Comparison of ENCODE assay signal across 9 mouse cellular contexts in the genomic region with DNA sequence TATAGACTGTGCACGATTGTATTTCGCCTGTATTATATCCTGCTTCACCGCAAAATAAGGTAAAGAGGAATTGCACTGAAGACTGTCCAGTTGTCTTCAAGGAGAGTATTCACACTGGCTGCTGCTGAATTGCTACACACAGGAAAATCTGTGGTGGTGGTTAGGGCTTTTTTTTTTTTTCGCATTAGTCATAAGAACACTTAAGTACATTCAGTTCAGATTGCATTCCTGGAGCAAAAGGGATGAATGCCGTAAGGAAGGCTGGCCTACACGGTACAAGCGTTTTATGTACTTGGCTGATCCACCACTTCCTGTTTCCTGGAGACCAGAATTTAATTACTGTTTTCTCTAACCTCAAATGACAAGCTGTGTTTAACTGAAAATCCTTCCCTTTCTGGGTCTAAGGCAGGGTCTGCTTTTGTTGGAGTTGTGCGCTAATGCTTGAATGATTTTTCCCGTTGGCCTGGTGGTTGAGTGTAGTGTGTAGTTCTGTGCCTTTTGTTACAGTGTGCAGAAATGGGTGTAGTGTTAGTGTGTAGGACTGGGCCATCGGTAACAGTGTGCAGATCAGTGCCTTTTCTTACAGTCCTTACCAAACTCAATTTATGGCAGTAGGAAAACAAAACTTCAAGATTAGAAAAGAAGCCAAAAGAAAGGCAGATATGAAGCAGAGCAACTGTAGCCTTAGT.
DNase-seq lines count a peak whose midpoint lies in the region; ATAC-seq and TF ChIP-seq lines count a peak whose summit lies in the region.
"Had no signal": no experiment of that assay in that cellular context is flagged by ENCODE, and none has a peak within 500 bp of the region (broad histone marks: within the 10 kb centered on the region; RNA-seq: fewer than 3 reads in every experiment).

No protein-coding gene starts in this region.

- TF ChIP-seq POLR2A in brain, embryonic 14.5 days (IDR thresholded peaks at IDR 0.05; ENCODE audit: borderline replicate concordance, extremely low read depth, insufficient read depth, insufficient read length, poor library complexity, severe bottlenecking): no peak

- no peaks in the 10 kb centered on the region for H3K36me3 ChIP-seq in limb, embryonic 12.5 days

- ATAC-seq in frontal cortex, adult (ENCODE audit: low TSS enrichment): peak; percentile 67
- peak; percentile 73 for ATAC-seq in limb, embryonic 12.5 days (ENCODE audit: insufficient number of reproducible peaks, insufficient read depth, low FRiP score, low TSS enrichment, low read depth)

- H3K27me3 ChIP-seq in limb, embryonic 12.5 days: no peaks in the 10 kb centered on the region

- H3K27ac ChIP-seq in limb, embryonic 12.5 days: peak overlapping the region; percentile 57

- no peak overlapping the region for H3K4me2 ChIP-seq in limb, embryonic 12.5 days

- no peaks in the 10 kb centered on the region for H3K9me3 ChIP-seq in limb, embryonic 12.5 days

- no peak for DNase-seq in frontal cortex, postnatal 36 days (ENCODE audit: low spot score in 2 of 2)
- DNase-seq in brain, embryonic 14.5 days (ENCODE audit: low read depth): peak; percentile 31
- peak; percentile 38 for DNase-seq in kidney, adult 11 months
- DNase-seq in layer of hippocampus, postnatal 36 days: no peak
- no peak for DNase-seq in right cerebral cortex, adult 2 months (ENCODE audit: low spot score in 2 of 2)
- DNase-seq in left cerebral cortex, adult 18-20 months (ENCODE audit: low spot score in 2 of 2): no peak
- DNase-seq: lung, postnatal 36 days had no signal

- no peak overlapping the region for H3K9ac ChIP-seq in limb, embryonic 12.5 days (replicated peaks)

- 0 out of 2 replicates have a peak, but pooled peaks cover 3% of the 10 kb centered on the region for H3K4me1 ChIP-seq in limb, embryonic 12.5 days (replicated peaks)

- no peak overlapping the region for H3K4me3 ChIP-seq in limb, embryonic 12.5 days (replicated peaks)

- WGBS in limb, embryonic 12.5 days: 56% methylated on average over 10 of the region's 10 CpGs

- no peak for TF ChIP-seq CTCF in brain, embryonic 14.5 days (IDR thresholded peaks at IDR 0.05; ENCODE audit: borderline replicate concordance, extremely low read depth, insufficient read depth, insufficient read length)

Comparison
In these comparisons a context has a peak if more than half of its experiments do, and no peak if none do; other contexts are left out.
1. DNase-seq: peak in brain, embryonic 14.5 days (single experiment) and kidney, adult 11 months (single experiment); none in frontal cortex, postnatal 36 days (0 of 2), layer of hippocampus, postnatal 36 days (0 of 2), right cerebral cortex, adult 2 months (0 of 2) and left cerebral cortex, adult 18-20 months (0 of 2).